Mouse (Mus musculus) G1E (cell line): ENCODE data around the gene Ssh2. TPM values are rescaled to one million over a fixed set of nuclear protein-coding genes. Genes with fewer than 3 reads are reported as not detected.
"Not testable (repeated sequence)": the region's sequence is repeated elsewhere in the genome, so short reads cannot be mapped to it uniquely, and the experiment has no call there.

Experiments used
- ATAC-seq: 2 replicates; pipeline ENCODE4 v1.8.0; 2016; ENCODE audit warnings: mild to moderate bottlenecking; ENCODE audit not compliant: insufficient number of reproducible peaks, poor library complexity, low FRiP score, severe bottlenecking; ENCODE audit errors: extremely low read depth
- DNase-seq: peaks from one replicate; pipeline ENCODE4 v3.0.0; 2012; ENCODE audit warnings: low spot score
- H3K27me3 ChIP-seq: 2 replicates; pipeline ENCODE4 v1.6.1; 2012; ENCODE audit warnings: mild to moderate bottlenecking, low read length, inconsistent platforms; ENCODE audit not compliant: insufficient read depth
- H3K36me3 ChIP-seq: replicated peaks from 2 replicates; pipeline ENCODE3; 2012; ENCODE audit warnings: mild to moderate bottlenecking, inconsistent platforms
- H3K4me1 ChIP-seq: 2 replicates; pipeline ENCODE4 v1.6.1; 2012; ENCODE audit warnings: low read depth, low read length, inconsistent platforms, mixed read lengths; ENCODE audit not compliant: insufficient read depth
- H3K4me3 ChIP-seq: 2 replicates; pipeline ENCODE4 v1.5.1; 2012; ENCODE audit warnings: low read depth, mild to moderate bottlenecking, inconsistent platforms, low read length, moderate library complexity, mixed read lengths
- H3K9me3 ChIP-seq: replicated peaks from 2 replicates; pipeline ENCODE4 v1.6.1; 2012; ENCODE audit warnings: inconsistent platforms
- CTCF ChIP-seq: IDR thresholded peaks from 2 replicates; pipeline ENCODE4 v1.5.1; 2012; ENCODE audit warnings: low read depth, low read length, inconsistent platforms, mixed read lengths
- GATA1 ChIP-seq: IDR thresholded peaks from 2 replicates; pipeline ENCODE4 v1.6.1; 2012; ENCODE audit warnings: borderline replicate concordance, low read length, inconsistent platforms, mixed read lengths
- GATA2 ChIP-seq: IDR thresholded peaks from 2 replicates; pipeline ENCODE4 v1.6.1; 2012; ENCODE audit warnings: low read depth, low read length, inconsistent platforms, borderline replicate concordance
- POLR2AphosphoS5 ChIP-seq: IDR thresholded peaks from 2 replicates; pipeline ENCODE4 v1.6.1; 2012; ENCODE audit warnings: low read depth, low read length, inconsistent platforms; ENCODE audit not compliant: insufficient replicate concordance
- TAL1 ChIP-seq: conservative IDR thresholded peaks from 2 replicates; pipeline ENCODE4 v1.6.1; 2012; ENCODE audit warnings: low read depth, low read length, inconsistent platforms, mixed read lengths
- polyA plus RNA-seq: library from polyadenylated mRNA; stranded (reverse); fragments of >175 nt; gene quantifications from 2 replicates; pipeline ENCODE4 v1.2.3, GENCODE M21; 2012
- total RNA-seq, 2 experiments: library from RNA; stranded (forward) in 1 of 2; stranded (reverse) in 1 of 2; fragments of 200-1000 nt in 1 of 2; fragments of >200 nt in 1 of 2; fragmentation: Nextera tagmentation in 1 of 2; gene quantifications; 2 replicates each; pipeline ENCODE4 v1.2.3; 2014 to 2017

Gene Ssh2
- total and polyA plus RNA-seq, 3 experiments: 15.1 to 34.6 (median 25.0) TPM

DNA sequence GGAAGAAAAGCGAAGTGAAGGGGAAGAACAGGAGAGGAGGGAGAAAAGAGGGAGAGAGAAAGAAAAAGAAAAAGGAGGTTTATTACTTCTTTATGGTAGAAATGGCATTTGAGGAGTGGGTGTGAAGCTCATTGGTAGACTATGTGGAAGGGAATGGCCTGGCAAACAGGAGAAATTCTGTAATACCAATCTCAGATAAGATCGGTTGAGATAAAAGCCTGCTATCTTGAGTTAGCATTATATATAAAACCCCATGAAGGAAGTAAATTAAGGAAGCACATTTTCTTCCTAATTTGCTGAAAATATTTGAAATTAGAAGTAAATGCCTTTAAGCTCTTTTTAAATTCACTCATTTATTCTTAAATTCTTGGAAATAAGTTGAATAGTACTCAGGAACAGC lies 59.9 kb downstream of the Ssh2 start:
- Histone ChIP-seq H3K4me3 (no peak overlapping the region), H3K9me3 (0 out of 2 replicates have a peak, but pooled peaks cover 2% of the 10 kb centered on the region), H3K36me3 (peaks cover 2% of the 10 kb centered on the region), H3K27me3 (no peaks in the 10 kb centered on the region), H3K4me1 (peaks cover 10% of the 10 kb centered on the region)
- DNase-seq (no peak), ATAC-seq (no peak)
- TF ChIP-seq CTCF: no peak

GRCm38 (mm10) chr11:77278538-77278937 lies 62.5 kb downstream of the Ssh2 start:
- DNase-seq, ATAC-seq, H3K4me1 ChIP-seq, H3K9me3 ChIP-seq, H3K27me3 ChIP-seq, H3K4me3 ChIP-seq, H3K36me3 ChIP-seq: not testable (repeated sequence)

DNA sequence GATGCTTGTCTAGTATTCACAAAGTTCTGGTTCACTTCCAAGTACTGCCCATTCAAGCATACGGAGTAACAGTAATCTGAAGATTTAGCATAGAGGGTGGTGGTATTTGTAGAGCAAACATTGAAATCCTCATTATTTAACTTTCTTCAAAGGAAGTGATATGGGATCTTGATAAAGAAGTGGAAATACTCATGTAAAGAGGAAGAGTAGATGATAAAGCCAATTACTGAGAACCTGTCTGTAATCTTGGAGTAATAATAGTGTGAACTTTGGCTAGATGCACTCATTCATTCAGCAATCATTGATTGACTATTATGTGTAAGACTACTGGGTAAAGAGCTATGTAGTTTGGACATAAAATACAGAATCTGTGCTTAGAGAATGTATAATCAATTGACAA lies 64.1 kb downstream of the Ssh2 start:
- H3K4me3 ChIP-seq: no peak overlapping the region
- TF ChIP-seq GATA1 (no peak), GATA2 (no peak), POLR2AphosphoS5 (no peak), TAL1 (no peak), CTCF (no peak)
- H3K27me3 ChIP-seq: no peaks in the 10 kb centered on the region
- DNase-seq (no peak), ATAC-seq (no peak)
- H3K9me3 ChIP-seq: no peaks in the 10 kb centered on the region
- peaks cover 8% of the 10 kb centered on the region for H3K4me1 ChIP-seq
- peaks cover 2% of the 10 kb centered on the region for H3K36me3 ChIP-seq

DNA sequence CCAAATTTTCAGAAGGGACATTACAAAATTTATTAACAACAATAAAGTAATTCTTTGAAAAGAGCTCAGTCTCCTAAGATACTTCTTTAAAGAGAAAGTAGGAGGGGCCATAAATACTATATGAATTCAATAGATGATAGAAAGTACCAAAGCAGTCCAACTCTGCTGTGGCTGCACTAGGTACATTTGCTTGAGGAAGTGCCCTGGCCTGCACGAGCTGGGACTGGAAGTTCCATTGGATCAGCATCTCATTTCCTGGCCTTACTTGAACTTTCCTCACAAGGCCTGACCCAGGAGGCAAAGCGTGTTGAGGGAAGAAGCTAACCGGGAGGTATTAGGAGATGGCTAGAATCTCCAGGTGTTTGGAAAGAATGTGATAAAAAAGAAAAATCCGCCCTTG lies 75.4 kb downstream of the Ssh2 start:
- no peak overlapping the region for H3K4me3 ChIP-seq
- ATAC-seq: no peak
- H3K4me1 ChIP-seq: no peaks in the 10 kb centered on the region
- no peaks in the 10 kb centered on the region for H3K9me3 ChIP-seq
- no peak for DNase-seq
- H3K36me3 ChIP-seq: no peaks in the 10 kb centered on the region
- TF ChIP-seq TAL1 (no peak), CTCF (no peak), GATA1 (no peak), GATA2 (no peak), POLR2AphosphoS5 (no peak)
- H3K27me3 ChIP-seq: no peaks in the 10 kb centered on the region

GRCm38 (mm10) chr11:77293673-77294072 lies 77.6 kb downstream of the Ssh2 start:
- H3K27me3 ChIP-seq, H3K36me3 ChIP-seq, H3K4me3 ChIP-seq, H3K4me1 ChIP-seq, ATAC-seq, H3K9me3 ChIP-seq, DNase-seq: not testable (repeated sequence)

GRCm38 (mm10) chr11:77297246-77297645 lies 81.2 kb downstream of the Ssh2 start:
- H3K4me3 ChIP-seq: no peak overlapping the region
- no peaks in the 10 kb centered on the region for H3K9me3 ChIP-seq
- ATAC-seq: no peak
- TF ChIP-seq POLR2AphosphoS5: no peak
- no peak for TF ChIP-seq GATA1
- TF ChIP-seq TAL1: no peak
- TF ChIP-seq CTCF: no peak
- TF ChIP-seq GATA2: no peak
- peaks cover 3% of the 10 kb centered on the region for H3K4me1 ChIP-seq
- peaks cover 5% of the 10 kb centered on the region for H3K36me3 ChIP-seq
- H3K27me3 ChIP-seq: no peaks in the 10 kb centered on the region; the same call in 1 of the 2 replicates
- no peak for DNase-seq

DNA sequence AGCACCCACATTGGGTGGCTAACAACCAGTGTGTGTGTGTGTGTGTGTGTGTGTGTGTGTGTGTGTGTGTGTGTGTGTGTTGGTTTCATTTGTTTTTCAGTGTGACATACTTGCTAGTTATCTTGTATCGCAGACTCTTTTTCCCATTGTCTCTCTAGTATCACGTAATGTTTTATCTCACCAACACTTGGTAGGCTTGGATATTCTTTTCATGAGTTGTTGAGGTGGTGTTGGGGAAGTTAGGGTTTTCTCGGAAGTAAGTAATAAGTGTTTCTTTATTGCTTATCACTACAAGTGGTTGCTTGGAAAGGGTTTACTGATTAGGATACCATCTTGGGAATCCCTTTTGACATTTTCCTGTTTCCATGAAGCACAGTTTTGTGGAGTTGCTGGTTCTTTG lies 91.1 kb downstream of the Ssh2 start:
- H3K36me3 ChIP-seq: peaks cover 9% of the 10 kb centered on the region
- no peak for DNase-seq
- H3K27me3 ChIP-seq: no peaks in the 10 kb centered on the region
- no peak for ATAC-seq
- TF ChIP-seq TAL1: no peak
- no peak for TF ChIP-seq GATA1
- TF ChIP-seq GATA2: no peak
- no peak for TF ChIP-seq CTCF
- no peak for TF ChIP-seq POLR2AphosphoS5
- H3K4me3 ChIP-seq: no peak overlapping the region
- peaks cover 5% of the 10 kb centered on the region; the same call in 1 of the 2 replicates for H3K4me1 ChIP-seq
- H3K9me3 ChIP-seq: no peaks in the 10 kb centered on the region
